Mouse (Mus musculus) limb, embryonic 10.5 days (tissue): ENCODE data around the gene Kif1bp. TPM values are rescaled to one million over a fixed set of nuclear protein-coding genes. Genes with fewer than 3 reads are reported as not detected.
A peak's percentile ranks its signal among the peaks of the same experiment; 100 is the strongest.

Experiments used
- DNase-seq: peaks from one replicate; pipeline ENCODE4 v3.0.0-alpha.2; 2017; ENCODE audit warnings: low spot score
- H3K27ac ChIP-seq: fragments of 300-500 bp; sonication (generic); 2 replicates; pipeline ENCODE4 v1.5.1; 2016; ENCODE audit warnings: mild to moderate bottlenecking
- H3K27me3 ChIP-seq: fragments of 300-500 bp; sonication (generic); 2 replicates; pipeline ENCODE4 v1.6.1; 2016; ENCODE audit warnings: low read depth, mild to moderate bottlenecking; ENCODE audit not compliant: poor library complexity, severe bottlenecking
- H3K36me3 ChIP-seq: fragments of 300-500 bp; sonication (generic); 2 replicates; pipeline ENCODE4 v1.6.1; 2016; ENCODE audit warnings: mild to moderate bottlenecking, moderate library complexity
- H3K4me1 ChIP-seq: fragments of 300-500 bp; sonication (generic); 2 replicates; pipeline ENCODE4 v1.6.1; 2016
- H3K4me3 ChIP-seq: fragments of 300-500 bp; sonication (generic); 2 replicates; pipeline ENCODE4 v1.5.1; 2016; ENCODE audit warnings: mild to moderate bottlenecking, moderate library complexity
- H3K9me3 ChIP-seq: fragments of 300-500 bp; sonication (generic); replicated peaks from 2 replicates; pipeline ENCODE4 v1.6.1; 2016; ENCODE audit warnings: mild to moderate bottlenecking
- WGBS: fragments of 180-500 bp; shearing (Covaris S2); methylation state at CpG from one replicate; pipeline ENCODE4 v1.1.7; 2016; 5-methylcytosine and 5-hydroxymethylcytosine counted together
- polyA plus RNA-seq: library from polyadenylated mRNA; unstranded; fragments of >200 nt; fragmentation: Nextera tagmentation; extraction: Ambion mirVana; gene quantifications from 2 replicates; pipeline ENCODE4 v1.2.1, GENCODE M21; 2016

Gene Kif1bp
- polyA plus RNA-seq, 1 experiment from 2014 or later: 40.2 TPM

GRCm38 (mm10) chr10:62549523-62550166, 28.6 kb downstream of the Kif1bp start:
- Histone ChIP-seq H3K27ac (no peak overlapping the region), H3K4me1 (0 out of 2 replicates have a peak, but pooled peaks cover 2% of the 10 kb centered on the region), H3K36me3 (no peaks in the 10 kb centered on the region), H3K4me3 (no peak overlapping the region), H3K27me3 (no peaks in the 10 kb centered on the region), H3K9me3 (no peaks in the 10 kb centered on the region)
- WGBS: 28% methylated on average over 15 of the region's 16 CpGs
- DNase-seq: peak; percentile 71

GRCm38 (mm10) chr10:62546441-62546840, 31.8 kb downstream of the Kif1bp start:
- H3K27ac ChIP-seq: no peak overlapping the region
- DNase-seq: no peak
- 0 out of 2 replicates have a peak, but pooled peaks cover 2% of the 10 kb centered on the region for H3K4me1 ChIP-seq
- H3K4me3 ChIP-seq: no peak overlapping the region
- 91% methylated on average over 10 of the region's 10 CpGs for WGBS
- no peaks in the 10 kb centered on the region for H3K9me3 ChIP-seq
- no peaks in the 10 kb centered on the region for H3K36me3 ChIP-seq
- no peaks in the 10 kb centered on the region for H3K27me3 ChIP-seq

- H3K9me3 ChIP-seq: no peaks in the 10 kb centered on the region
- H3K4me3 ChIP-seq: no peak overlapping the region
- DNase-seq: no peak
- H3K36me3 ChIP-seq: no peaks in the 10 kb centered on the region
- H3K27me3 ChIP-seq: no peaks in the 10 kb centered on the region
- H3K4me1 ChIP-seq: 0 out of 2 replicates have a peak, but pooled peaks cover 2% of the 10 kb centered on the region
- H3K27ac ChIP-seq: no peak overlapping the region
Observed at GRCm38 (mm10) chr10:62545759-62546158, 32.5 kb downstream of the Kif1bp start.

- no peak overlapping the region for H3K4me3 ChIP-seq
- H3K9me3 ChIP-seq: no peaks in the 10 kb centered on the region
- WGBS: 90% methylated on average over 4 of the region's 4 CpGs
- H3K27ac ChIP-seq: no peak overlapping the region
- no peaks in the 10 kb centered on the region for H3K4me1 ChIP-seq
- no peak for DNase-seq
- H3K36me3 ChIP-seq: no peaks in the 10 kb centered on the region
- H3K27me3 ChIP-seq: no peaks in the 10 kb centered on the region
Observed at GRCm38 (mm10) chr10:62544316-62544715, 33.9 kb downstream of the Kif1bp start.

GRCm38 (mm10) chr10:62543399-62543808, 34.9 kb downstream of the Kif1bp start:
- H3K9me3 ChIP-seq: no peaks in the 10 kb centered on the region
- H3K27ac ChIP-seq: no peak overlapping the region
- no peak overlapping the region for H3K4me3 ChIP-seq
- H3K27me3 ChIP-seq: no peaks in the 10 kb centered on the region
- no peak for DNase-seq
- H3K4me1 ChIP-seq: no peaks in the 10 kb centered on the region
- WGBS: 80% methylated on average over 12 of the region's 12 CpGs
- H3K36me3 ChIP-seq: no peaks in the 10 kb centered on the region

GRCm38 (mm10) chr10:62542928-62543327, 35.3 kb downstream of the Kif1bp start:
- H3K27ac ChIP-seq: no peak overlapping the region
- H3K27me3 ChIP-seq: no peaks in the 10 kb centered on the region
- no peak overlapping the region for H3K4me3 ChIP-seq
- DNase-seq: no peak
- H3K9me3 ChIP-seq: no peaks in the 10 kb centered on the region
- 95% methylated on average over 8 of the region's 8 CpGs for WGBS
- H3K36me3 ChIP-seq: no peaks in the 10 kb centered on the region
- no peaks in the 10 kb centered on the region for H3K4me1 ChIP-seq

- DNase-seq: no peak
- Histone ChIP-seq H3K27me3 (no peaks in the 10 kb centered on the region), H3K27ac (no peak overlapping the region), H3K4me1 (no peaks in the 10 kb centered on the region), H3K9me3 (no peaks in the 10 kb centered on the region), H3K4me3 (no peak overlapping the region), H3K36me3 (no peaks in the 10 kb centered on the region)
- WGBS: 91% methylated on average over 12 of the region's 12 CpGs
Observed at GRCm38 (mm10) chr10:62542507-62542906, 35.8 kb downstream of the Kif1bp start.

GRCm38 (mm10) chr10:62541499-62541898, 36.8 kb downstream of the Kif1bp start:
- H3K36me3 ChIP-seq: no peaks in the 10 kb centered on the region
- H3K27ac ChIP-seq: no peak overlapping the region
- no peak for DNase-seq
- H3K4me1 ChIP-seq: no peaks in the 10 kb centered on the region
- 92% methylated on average over 12 of the region's 12 CpGs for WGBS
- no peaks in the 10 kb centered on the region for H3K9me3 ChIP-seq
- no peaks in the 10 kb centered on the region for H3K27me3 ChIP-seq
- no peak overlapping the region for H3K4me3 ChIP-seq

GRCm38 (mm10) chr10:62540800-62541199, 37.5 kb downstream of the Kif1bp start:
- H3K27me3 ChIP-seq: no peaks in the 10 kb centered on the region
- no peak for DNase-seq
- H3K36me3 ChIP-seq: no peaks in the 10 kb centered on the region
- H3K4me1 ChIP-seq: no peaks in the 10 kb centered on the region
- no peaks in the 10 kb centered on the region for H3K9me3 ChIP-seq
- 81% methylated on average over 3 of the region's 3 CpGs for WGBS
- no peak overlapping the region for H3K4me3 ChIP-seq
- H3K27ac ChIP-seq: no peak overlapping the region

GRCm38 (mm10) chr10:62534509-62534908, 43.7 kb downstream of the Kif1bp start:
- Histone ChIP-seq H3K4me3 (no peak overlapping the region), H3K9me3 (no peaks in the 10 kb centered on the region)

GRCm38 (mm10) chr10:62532832-62533231, 45.4 kb downstream of the Kif1bp start:
- Histone ChIP-seq H3K9me3 (no peaks in the 10 kb centered on the region), H3K27me3 (no peaks in the 10 kb centered on the region), H3K4me3 (no peak overlapping the region), H3K27ac (no peak overlapping the region), H3K4me1 (no peaks in the 10 kb centered on the region), H3K36me3 (no peaks in the 10 kb centered on the region)
- DNase-seq: no peak
- 69% methylated on average over 2 of the region's 2 CpGs for WGBS

More at GRCm38 (mm10) chr10:62534509-62534908, 43.7 kb downstream of the Kif1bp start:
- Histone ChIP-seq H3K4me1 (no peaks in the 10 kb centered on the region), H3K27me3 (no peaks in the 10 kb centered on the region), H3K27ac (no peak overlapping the region), H3K36me3 (no peaks in the 10 kb centered on the region)
- DNase-seq: no peak
- WGBS: 82% methylated on average over 7 of the region's 7 CpGs

- Histone ChIP-seq H3K36me3 (no peaks in the 10 kb centered on the region), H3K4me3 (no peak overlapping the region), H3K9me3 (no peaks in the 10 kb centered on the region), H3K27me3 (no peaks in the 10 kb centered on the region), H3K4me1 (no peaks in the 10 kb centered on the region), H3K27ac (no peak overlapping the region)
- DNase-seq: no peak
- 88% methylated on average over 9 of the region's 9 CpGs for WGBS
Observed at GRCm38 (mm10) chr10:62530183-62530582, 48.1 kb downstream of the Kif1bp start.

GRCm38 (mm10) chr10:62527351-62527750, 50.9 kb downstream of the Kif1bp start, which contains the start of gene Srgn:
Gene Srgn, minus strand, starts transcription at chr10:62527451.
- WGBS: 92% methylated on average over 14 of the region's 14 CpGs
- no peak within 1 kb of the TSS for H3K27ac ChIP-seq
- no peaks in the 10 kb centered on the region for H3K9me3 ChIP-seq
- H3K4me3 ChIP-seq: no peak within 1 kb of the TSS
- no peak for DNase-seq
- H3K4me1 ChIP-seq: no peaks in the 10 kb centered on the region
- H3K27me3 ChIP-seq: no peaks in the 10 kb centered on the region
- no peaks in the 10 kb centered on the region for H3K36me3 ChIP-seq
